8 mouse cellular contexts compared by ENCODE assay signal in the genomic region with DNA sequence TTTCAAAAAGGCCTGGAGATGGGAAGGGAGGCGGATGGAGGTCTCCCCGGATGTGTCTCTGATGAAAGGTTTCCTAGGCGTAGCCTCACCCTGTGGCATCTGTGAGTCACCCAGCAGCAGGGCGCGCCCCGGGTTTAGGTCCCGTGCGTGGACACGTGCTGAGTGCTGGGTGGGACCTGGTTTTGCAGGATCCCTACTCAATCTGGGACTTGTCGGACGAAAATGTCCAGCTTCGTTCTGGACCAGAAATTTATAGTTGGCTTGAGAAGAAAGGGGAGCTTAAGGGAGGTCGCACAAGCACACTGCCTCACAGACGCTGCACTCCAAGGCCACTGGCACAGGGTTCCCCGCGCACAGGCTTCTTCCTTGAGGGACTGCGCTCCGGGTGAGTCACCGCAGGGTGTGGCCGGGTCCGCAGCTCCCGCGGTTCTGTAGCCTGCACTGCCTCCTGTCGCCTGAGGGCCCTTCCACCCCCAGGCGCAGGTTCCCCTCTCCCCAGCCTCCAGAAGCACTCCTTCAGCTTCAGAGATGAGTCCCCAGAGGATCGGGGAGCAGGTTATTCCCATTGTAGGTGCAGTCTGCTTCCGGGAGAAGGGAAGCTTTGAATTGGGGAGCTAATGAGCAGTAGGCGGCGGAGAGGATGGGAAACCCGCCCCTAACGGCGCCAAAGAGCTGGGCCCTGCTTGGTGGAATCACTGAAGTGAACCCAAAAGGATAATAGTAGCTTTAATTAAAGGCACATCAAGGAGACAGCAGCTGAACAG. TPM values are rescaled to one million over a fixed set of nuclear protein-coding genes. Genes with fewer than 3 reads are reported as not detected.
A peak's percentile ranks its signal among the peaks of the same experiment; 100 is the strongest.
DNase-seq lines count a peak whose midpoint lies in the region; ATAC-seq and TF ChIP-seq lines count a peak whose summit lies in the region.

No protein-coding gene starts in this region.

- peak; percentile 86 for ATAC-seq in CD4-positive, CD25-positive, alpha-beta regulatory T cell, adult 4 months
- ATAC-seq in heart, embryonic 13.5 days (ENCODE audit: extremely low read depth, insufficient number of reproducible peaks, low FRiP score, low TSS enrichment): peak; percentile 61; the same call in 1 of the 2 replicates
- ATAC-seq in kidney, embryonic 16.5 days (ENCODE audit: low FRiP score, low TSS enrichment): peak; percentile 90
- ATAC-seq in liver, embryonic 14.5 days (ENCODE audit: insufficient read depth): 0 out of 2 replicates have a peak, but pooled peaks have one; percentile 23

- H3K4me1 ChIP-seq in heart, embryonic 13.5 days: peaks cover 15% of the 10 kb centered on the region
- peaks cover 6% of the 10 kb centered on the region for H3K4me1 ChIP-seq in kidney, embryonic 16.5 days (ENCODE audit: insufficient read depth, low read length)
- peaks cover 0 to 5% of the 10 kb centered on the region in 2 experiments; a peak in 2 of 4 replicates for H3K4me1 ChIP-seq in liver, embryonic 14.5 days (replicated peaks; ENCODE audit: control insufficient read depth in 2 of 2, insufficient read depth in 2 of 2, low read length in 1 of 2)

- no peak for TF ChIP-seq EP300 in liver, embryonic 14.5 days (IDR thresholded peaks at IDR 0.05; ENCODE audit: low read depth)

- H3K4me2 ChIP-seq in heart, embryonic 13.5 days: peak overlapping the region; percentile 94
- peak overlapping the region; percentile 83 for H3K4me2 ChIP-seq in kidney, embryonic 16.5 days (replicated peaks; ENCODE audit: low read depth, low read length)
- peak overlapping the region; percentile 63 for H3K4me2 ChIP-seq in liver, embryonic 14.5 days (ENCODE audit: low read depth)

- peak; percentile 90 for DNase-seq in adrenal gland, postnatal 36 days
- peak; percentile 69 for DNase-seq in fibroblast of lung, adult 2 months (ENCODE audit: low read depth)
- DNase-seq in liver, embryonic 14.5 days (ENCODE audit: low read depth in 3 of 3, low spot score in 3 of 3): peak in 1 of 3 experiments; percentile 6
- DNase-seq in naive thymus-derived CD4-positive, alpha-beta T cell, adult 2 months (ENCODE audit: low read depth): peak; percentile 44
- DNase-seq in thymus, postnatal 14 days: peak; percentile 33

- no peaks in the 10 kb centered on the region for H3K36me3 ChIP-seq in heart, embryonic 13.5 days
- no peaks in the 10 kb centered on the region for H3K36me3 ChIP-seq in kidney, embryonic 16.5 days (ENCODE audit: insufficient read depth, low read length)
- H3K36me3 ChIP-seq in liver, embryonic 14.5 days (replicated peaks; ENCODE audit: control insufficient read depth, insufficient read depth, low read depth): no peaks in the 10 kb centered on the region

- 2% methylated on average over 32 of the region's 32 CpGs for WGBS in heart, embryonic 13.5 days
- 2% methylated on average over 32 of the region's 32 CpGs for WGBS in kidney, embryonic 16.5 days
- WGBS in liver, embryonic 14.5 days (ENCODE audit: insufficient replicate concordance): 7% methylated on average over 32 of the region's 32 CpGs

- peak; percentile 36; the same call in 1 of the 2 replicates for TF ChIP-seq CTCF in liver, embryonic 14.5 days (IDR thresholded peaks at IDR 0.05; ENCODE audit: low read depth)

- peaks cover 14% of the 10 kb centered on the region; the same call in 1 of the 2 replicates for H3K27me3 ChIP-seq in heart, embryonic 13.5 days (replicated peaks)
- no peaks in the 10 kb centered on the region for H3K27me3 ChIP-seq in kidney, embryonic 16.5 days (ENCODE audit: insufficient read depth, low read length)
- H3K27me3 ChIP-seq in liver, embryonic 14.5 days (ENCODE audit: control insufficient read depth, insufficient read depth, low read length): no peaks in the 10 kb centered on the region

- H3K9ac ChIP-seq in heart, embryonic 13.5 days: peak overlapping the region; percentile 75
- peak overlapping the region; percentile 69 for H3K9ac ChIP-seq in kidney, embryonic 16.5 days (replicated peaks; ENCODE audit: low read length)
- no peak overlapping the region for H3K9ac ChIP-seq in liver, embryonic 14.5 days (replicated peaks)

- no peaks in the 10 kb centered on the region for H3K9me3 ChIP-seq in heart, embryonic 13.5 days
- peaks cover 5% of the 10 kb centered on the region; the same call in 1 of the 2 replicates for H3K9me3 ChIP-seq in kidney, embryonic 16.5 days (ENCODE audit: low read length)
- no peaks in the 10 kb centered on the region for H3K9me3 ChIP-seq in liver, embryonic 14.5 days (ENCODE audit: control insufficient read depth, low read length)

- H3K4me3 ChIP-seq in heart, embryonic 13.5 days: peak overlapping the region; percentile 55
- peak overlapping the region; percentile 47 for H3K4me3 ChIP-seq in kidney, embryonic 16.5 days (ENCODE audit: low read length)
- peak overlapping the region; percentile 26 to 28 for H3K4me3 ChIP-seq in liver, embryonic 14.5 days (ENCODE audit: insufficient read depth in 1 of 2, low read depth in 2 of 2, low read length in 2 of 2)

- H3K27ac ChIP-seq in heart, embryonic 13.5 days (replicated peaks): no peak overlapping the region
- H3K27ac ChIP-seq in kidney, embryonic 16.5 days (ENCODE audit: low read length): peak overlapping the region; percentile 37; the same call in 1 of the 2 replicates
- H3K27ac ChIP-seq in liver, embryonic 14.5 days: no peak overlapping the region

RNA-seq across cellular contexts. Expression of gene Fam25c, which starts 8.4 kb away (rescaled TPM):
- not detected for polyA plus RNA-seq in CD4-positive, CD25-positive, alpha-beta regulatory T cell, adult 4 months (2017; shearing (Covaris generic))
- total RNA-seq in adrenal gland, postnatal 36 days (2021): not detected
- polyA plus RNA-seq in heart, embryonic 13.5 days (2015; fragmentation: Nextera tagmentation; extraction: Ambion mirVana): not detected in 2 replicates
- polyA plus RNA-seq in kidney, embryonic 16.5 days (2015; fragmentation: Nextera tagmentation; extraction: Ambion mirVana): 0.86 and 1.1 TPM in 2 replicates
- 0.48 TPM in 1 of 2 replicates, not detected in the other for polyA plus RNA-seq in liver, embryonic 14.5 days (2012; rRNA removed)
- 0.28 and 0.40 TPM in 2 replicates for polyA plus RNA-seq in liver, embryonic 14.5 days (2014; fragmentation: Nextera tagmentation; extraction: Ambion mirVana)

RNA-seq across cellular contexts. Expression of gene Sncg, which starts 10.9 kb away (rescaled TPM):
- polyA plus RNA-seq in CD4-positive, CD25-positive, alpha-beta regulatory T cell, adult 4 months (2017; shearing (Covaris generic)): not detected
- total RNA-seq in adrenal gland, postnatal 36 days (2021): 10 to 100 TPM; 12.3 to 34.4 TPM
- polyA plus RNA-seq in heart, embryonic 13.5 days (2015; fragmentation: Nextera tagmentation; extraction: Ambion mirVana): 2.9 and 3.2 TPM in 2 replicates
- polyA plus RNA-seq in kidney, embryonic 16.5 days (2015; fragmentation: Nextera tagmentation; extraction: Ambion mirVana): 7.0 and 9.0 TPM in 2 replicates
- 0.17 and 0.21 TPM in 2 replicates for polyA plus RNA-seq in liver, embryonic 14.5 days (2012; rRNA removed)
- polyA plus RNA-seq in liver, embryonic 14.5 days (2014; fragmentation: Nextera tagmentation; extraction: Ambion mirVana): not detected in 2 replicates

RNA-seq across cellular contexts. Expression of gene Mmrn2, which starts 11.6 kb away (rescaled TPM):
- under 1 TPM; 0.08 to 0.19 TPM for polyA plus RNA-seq in CD4-positive, CD25-positive, alpha-beta regulatory T cell, adult 4 months (2017; shearing (Covaris generic))
- 10 to 100 TPM; 25.6 to 41.9 TPM for total RNA-seq in adrenal gland, postnatal 36 days (2021)
- 29.2 and 30.8 TPM in 2 replicates for polyA plus RNA-seq in heart, embryonic 13.5 days (2015; fragmentation: Nextera tagmentation; extraction: Ambion mirVana)
- 19.0 and 20.9 TPM in 2 replicates for polyA plus RNA-seq in kidney, embryonic 16.5 days (2015; fragmentation: Nextera tagmentation; extraction: Ambion mirVana)
- polyA plus RNA-seq in liver, embryonic 14.5 days (2012; rRNA removed): 1.0 and 1.1 TPM in 2 replicates
- 1.3 and 1.8 TPM in 2 replicates for polyA plus RNA-seq in liver, embryonic 14.5 days (2014; fragmentation: Nextera tagmentation; extraction: Ambion mirVana)

RNA-seq across cellular contexts. Expression of gene Glud1, which starts 53.1 kb away (rescaled TPM):
- 10 to 100 TPM; 22.9 to 42.0 TPM for polyA plus RNA-seq in CD4-positive, CD25-positive, alpha-beta regulatory T cell, adult 4 months (2017; shearing (Covaris generic))
- 100 to 1,000 TPM; 177 to 206 TPM for total RNA-seq in adrenal gland, postnatal 36 days (2021)
- polyA plus RNA-seq in heart, embryonic 13.5 days (2015; fragmentation: Nextera tagmentation; extraction: Ambion mirVana): 56.0 and 56.9 TPM in 2 replicates
- polyA plus RNA-seq in kidney, embryonic 16.5 days (2015; fragmentation: Nextera tagmentation; extraction: Ambion mirVana): 114 and 116 TPM in 2 replicates
- polyA plus RNA-seq in liver, embryonic 14.5 days (2012; rRNA removed): 140 and 186 TPM in 2 replicates
- 145 and 151 TPM in 2 replicates for polyA plus RNA-seq in liver, embryonic 14.5 days (2014; fragmentation: Nextera tagmentation; extraction: Ambion mirVana)

RNA-seq across cellular contexts. Expression of gene Shld2, which starts 53.4 kb away (rescaled TPM):
- polyA plus RNA-seq in CD4-positive, CD25-positive, alpha-beta regulatory T cell, adult 4 months (2017; shearing (Covaris generic)): 10 to 100 TPM in 1 of 2 experiments, 1 to 10 TPM in 1; 8.8 to 12.1 TPM
- total RNA-seq in adrenal gland, postnatal 36 days (2021): 10 to 100 TPM in 1 of 2 experiments, 1 to 10 TPM in 1; 7.4 to 14.9 TPM
- 5.9 and 7.3 TPM in 2 replicates for polyA plus RNA-seq in heart, embryonic 13.5 days (2015; fragmentation: Nextera tagmentation; extraction: Ambion mirVana)
- 9.9 and 10.0 TPM in 2 replicates for polyA plus RNA-seq in kidney, embryonic 16.5 days (2015; fragmentation: Nextera tagmentation; extraction: Ambion mirVana)
- 2.0 and 3.0 TPM in 2 replicates for polyA plus RNA-seq in liver, embryonic 14.5 days (2012; rRNA removed)
- polyA plus RNA-seq in liver, embryonic 14.5 days (2014; fragmentation: Nextera tagmentation; extraction: Ambion mirVana): 4.8 and 5.6 TPM in 2 replicates

Comparison
In these comparisons a context has a peak if more than half of its experiments do, and no peak if none do; other contexts are left out.
1. ATAC-seq: peak in every context shown above with its lines; median percentile 90 in kidney, embryonic 16.5 days; 86 in CD4-positive, CD25-positive, alpha-beta regulatory T cell, adult 4 months; 61 in heart, embryonic 13.5 days; 23 in liver, embryonic 14.5 days.